Mouse (Mus musculus) CH12.LX (cell line): ENCODE measurements around the gene Adamts7. TPM values are rescaled to one million over a fixed set of nuclear protein-coding genes. Genes with fewer than 3 reads are reported as not detected.

Experiments used
- DNase-seq: peaks from one replicate; pipeline ENCODE4 v3.0.0-alpha.2; 2013; ENCODE audit errors: extremely low read depth
- H3K27ac ChIP-seq: 2 replicates; pipeline ENCODE4 v1.5.1; 2012; ENCODE audit warnings: low read depth, mild to moderate bottlenecking, control low read depth, moderate library complexity; ENCODE audit not compliant: insufficient read depth
- H3K27me3 ChIP-seq: replicated peaks from 2 replicates; pipeline ENCODE3; 2012; ENCODE audit warnings: inconsistent platforms
- H3K36me3 ChIP-seq, 2 experiments: replicated peaks in 1 of 2; 2 replicates each; pipeline versions ENCODE3 to v1.6.1; 2012; ENCODE audit warnings: inconsistent platforms in 1 of 2, low read length in 1 of 2, mild to moderate bottlenecking in 1 of 2, mixed read lengths in 1 of 2, moderate library complexity in 1 of 2; ENCODE audit not compliant: control insufficient read depth in 1 of 2, insufficient read depth in 1 of 2
- H3K4me1 ChIP-seq, 2 experiments: 2 replicates each; pipeline ENCODE4 v1.6.1; 2012; ENCODE audit warnings: inconsistent platforms in 1 of 2, moderate library complexity in 1 of 2; ENCODE audit not compliant: insufficient read depth in 2 of 2, control insufficient read depth in 1 of 2
- H3K4me2 ChIP-seq: 2 replicates; pipeline ENCODE4 v1.6.1; 2012; ENCODE audit warnings: low read depth, mild to moderate bottlenecking, control low read depth; ENCODE audit not compliant: poor library complexity, insufficient read depth, severe bottlenecking
- H3K4me3 ChIP-seq, 3 experiments: fragments of 150-350 bp in 1 of 3; sonication (generic) in 1 of 3; replicated peaks in 1 of 3; 2 replicates each; pipeline versions ENCODE3 to v1.5.1; 2011 to 2012; ENCODE audit warnings: low read depth in 2 of 3, low read length in 2 of 3, mild to moderate bottlenecking in 2 of 3, moderate library complexity in 2 of 3, control low read depth in 1 of 3, improper control_type of control experiment in 1 of 3, inconsistent platforms in 1 of 3, mixed read lengths in 1 of 3; ENCODE audit not compliant: poor library complexity in 1 of 3
- H3K79me2 ChIP-seq: replicated peaks from 2 replicates; pipeline ENCODE4 v1.6.1; 2012; ENCODE audit warnings: mild to moderate bottlenecking, moderate library complexity; ENCODE audit not compliant: control insufficient read depth, poor library complexity, insufficient read depth, severe bottlenecking; ENCODE audit errors: extremely low read depth
- H3K9ac ChIP-seq: 2 replicates; pipeline ENCODE4 v1.6.1; 2012; ENCODE audit warnings: low read depth, mild to moderate bottlenecking, control low read depth, moderate library complexity; ENCODE audit not compliant: insufficient read depth
- H3K9me3 ChIP-seq: replicated peaks from 2 replicates; pipeline ENCODE3; 2012; ENCODE audit warnings: low read length, inconsistent platforms, mixed read lengths
- CHD1 ChIP-seq: IDR thresholded peaks from 2 replicates; pipeline ENCODE4 v1.6.1; 2012; ENCODE audit warnings: low read depth, low read length, improper control_type of control experiment, inconsistent platforms
- CTCF ChIP-seq, 2 experiments: IDR thresholded peaks in 1 of 2; conservative IDR thresholded peaks in 1 of 2; 2 replicates each; pipeline ENCODE4 v1.5.1; 2011 to 2012; ENCODE audit warnings: low read depth in 2 of 2, low read length in 2 of 2, improper control_type of control experiment in 1 of 2, inconsistent platforms in 1 of 2, mild to moderate bottlenecking in 1 of 2, moderate library complexity in 1 of 2
- E2F4 ChIP-seq: IDR thresholded peaks from 2 replicates; pipeline ENCODE4 v1.6.1; 2011; ENCODE audit warnings: low read depth, low read length, improper control_type of control experiment; ENCODE audit not compliant: insufficient replicate concordance
- ELF1 ChIP-seq: IDR thresholded peaks from 2 replicates; pipeline ENCODE4 v1.6.1; 2014; ENCODE audit warnings: low read depth, mild to moderate bottlenecking, inconsistent platforms, low read length, improper control_type of control experiment
- HCFC1 ChIP-seq: IDR thresholded peaks from 2 replicates; pipeline ENCODE4 v1.6.1; 2012; ENCODE audit warnings: low read depth, mild to moderate bottlenecking, inconsistent platforms, low read length, improper control_type of control experiment
- JUN ChIP-seq: IDR thresholded peaks from 2 replicates; pipeline ENCODE4 v1.6.1; 2011; ENCODE audit warnings: low read depth, mild to moderate bottlenecking, low read length, improper control_type of control experiment, moderate library complexity; ENCODE audit not compliant: insufficient read depth
- KAT2A ChIP-seq: IDR thresholded peaks from 2 replicates; pipeline ENCODE4 v1.6.1; 2012; ENCODE audit warnings: low read length, improper control_type of control experiment, inconsistent platforms; ENCODE audit not compliant: insufficient replicate concordance
- MAFK ChIP-seq: IDR thresholded peaks from 2 replicates; pipeline ENCODE4 v1.6.1; 2011; ENCODE audit warnings: low read length, improper control_type of control experiment; ENCODE audit not compliant: insufficient replicate concordance
- MAX ChIP-seq: IDR thresholded peaks from 2 replicates; pipeline ENCODE4 v1.6.1; 2011; ENCODE audit warnings: low read length, improper control_type of control experiment
- MAZ ChIP-seq: IDR thresholded peaks from 2 replicates; pipeline ENCODE4 v1.6.1; 2012; ENCODE audit warnings: low read depth, mild to moderate bottlenecking, inconsistent platforms, low read length, improper control_type of control experiment, moderate library complexity
- MEF2A ChIP-seq: IDR thresholded peaks from 2 replicates; pipeline ENCODE4 v1.6.1; 2014; ENCODE audit warnings: low read depth, mild to moderate bottlenecking, inconsistent platforms, low read length, improper control_type of control experiment, borderline replicate concordance
- MXI1 ChIP-seq: IDR thresholded peaks from 2 replicates; pipeline ENCODE4 v1.6.1; 2011; ENCODE audit warnings: mild to moderate bottlenecking, low read depth, low read length, improper control_type of control experiment
- NELFE ChIP-seq: IDR thresholded peaks from 2 replicates; pipeline ENCODE4 v1.6.1; 2011; ENCODE audit warnings: low read depth, low read length, improper control_type of control experiment
- NRF1 ChIP-seq: IDR thresholded peaks from 2 replicates; pipeline ENCODE4 v1.6.1; 2014; ENCODE audit warnings: low read depth, mild to moderate bottlenecking, inconsistent platforms, low read length, improper control_type of control experiment, moderate library complexity
- POLR2A ChIP-seq: IDR thresholded peaks from 2 replicates; pipeline ENCODE4 v1.6.1; 2011; ENCODE audit warnings: low read depth, mild to moderate bottlenecking, improper control_type of control experiment, low read length
- POLR2AphosphoS2 ChIP-seq: IDR thresholded peaks from 2 replicates; pipeline ENCODE4 v1.6.1; 2011; ENCODE audit warnings: low read depth, low read length, improper control_type of control experiment
- RAD21 ChIP-seq: IDR thresholded peaks from 2 replicates; pipeline ENCODE4 v1.6.1; 2011; ENCODE audit warnings: low read depth, mild to moderate bottlenecking, low read length, improper control_type of control experiment, moderate library complexity
- RCOR1 ChIP-seq: conservative IDR thresholded peaks from 2 replicates; pipeline ENCODE4 v1.6.1; 2012; ENCODE audit warnings: low read depth, mild to moderate bottlenecking, inconsistent platforms, low read length, improper control_type of control experiment
- SMC3 ChIP-seq: IDR thresholded peaks from 2 replicates; pipeline ENCODE4 v1.6.1; 2011; ENCODE audit warnings: low read depth, low read length, improper control_type of control experiment
- TCF12 ChIP-seq: IDR thresholded peaks from 2 replicates; pipeline ENCODE4 v1.6.1; 2014; ENCODE audit warnings: low read depth, mild to moderate bottlenecking, inconsistent platforms, low read length, improper control_type of control experiment
- UBTF ChIP-seq: IDR thresholded peaks from 2 replicates; pipeline ENCODE4 v1.6.1; 2012; ENCODE audit warnings: low read depth, mild to moderate bottlenecking, inconsistent platforms, low read length, improper control_type of control experiment, moderate library complexity
- USF1 ChIP-seq: IDR thresholded peaks from 2 replicates; pipeline ENCODE4 v1.6.1; 2014; ENCODE audit warnings: low read depth, mild to moderate bottlenecking, inconsistent platforms, low read length, improper control_type of control experiment
- USF2 ChIP-seq: conservative IDR thresholded peaks from 2 replicates; pipeline ENCODE4 v1.6.1; 2011; ENCODE audit warnings: low read depth, low read length, improper control_type of control experiment
- ZKSCAN1 ChIP-seq: IDR thresholded peaks from 2 replicates; pipeline ENCODE4 v1.6.1; 2012; ENCODE audit warnings: low read depth, inconsistent platforms, low read length, improper control_type of control experiment, borderline replicate concordance
- ZMIZ1 ChIP-seq: IDR thresholded peaks from 2 replicates; pipeline ENCODE4 v1.6.1; 2012; ENCODE audit warnings: low read depth, mild to moderate bottlenecking, inconsistent platforms, low read length, improper control_type of control experiment
- dilution Hi-C: fragments of 300-500 bp; cut with MboI; formaldehyde crosslinking; loops from 2 replicates; pipeline ENCODE4 v1.14.3; 2020; ENCODE audit warnings: low sequenced_read_pairs; ENCODE audit not compliant: extremely low pct_unique_long_range_greater_than_20kb, extremely low pct_ligation_motif_present
- in situ Hi-C: fragments of 300-500 bp; cut with MboI; formaldehyde crosslinking; loops from 3 replicates; pipeline ENCODE4 v1.14.3; 2019; ENCODE audit warnings: low sequenced_read_pairs, low pct_ligation_motif_present, low pct_unique_long_range_greater_than_20kb, mixed read lengths
- polyA plus RNA-seq: library from polyadenylated mRNA; unstranded; fragments of >175 nt; gene quantifications from 2 replicates; pipeline ENCODE4 v1.2.1, GENCODE M21; 2012; ENCODE audit warnings: low read depth; ENCODE audit not compliant: insufficient read length
- total RNA-seq, 2 experiments: library from RNA; depleted of rRNA; stranded (reverse); fragments of 300-350 nt in 1 of 2; fragments of >200 nt in 1 of 2; gene quantifications; 2 replicates each; pipeline ENCODE4 v1.2.3; 2012 to 2014

Adamts7 gene
- total and polyA plus RNA-seq, 3 experiments, result 4.7 to 15.7 (median 9.2) TPM

DNA sequence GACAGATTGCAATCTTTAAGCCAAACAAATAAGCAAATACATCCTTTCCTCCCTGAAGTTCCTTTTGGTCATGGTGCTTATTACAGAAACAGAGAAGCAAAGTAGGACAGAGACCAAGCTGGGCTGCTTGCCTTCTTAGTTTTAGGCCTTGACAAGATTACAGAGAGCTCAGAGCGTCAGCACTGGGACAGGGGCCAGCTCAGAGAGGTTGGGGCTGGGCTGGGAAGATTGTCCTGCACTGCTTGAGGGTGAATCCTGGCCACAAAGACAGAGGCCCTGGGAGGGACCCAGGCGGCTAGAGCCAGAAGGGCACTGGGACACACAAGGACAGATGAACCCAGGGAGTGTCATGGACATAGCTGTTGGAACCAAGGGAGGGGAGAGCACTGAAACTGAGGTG is 17.1 kb upstream of the Adamts7 start:
- dilution Hi-C loops, result no loop called here
- no peaks in the 10 kb centered on the region for H3K27me3 ChIP-seq
- H3K4me2 ChIP-seq, result no peak overlapping the region
- no peaks in the 10 kb centered on the region for H3K9me3 ChIP-seq
- no peak overlapping the region for H3K9ac ChIP-seq
- peaks cover 2 to 5% of the 10 kb centered on the region in 2 experiments; a peak in 2 of 4 replicates for H3K4me1 ChIP-seq
- TF ChIP-seq RCOR1 (no peak), ZMIZ1 (no peak), TCF12 (no peak), KAT2A (no peak), NRF1 (no peak), HCFC1 (no peak), CTCF (conservative IDR thresholded peaks at IDR 0.05 in 1 of 2, IDR thresholded peaks at IDR 0.05 in 1 of 2; ENCODE audit: low read depth in 2 of 2, low read length in 2 of 2) (no peak), CHD1 (no peak), UBTF (no peak), POLR2AphosphoS2 (no peak), RAD21 (no peak), JUN (no peak)
- TF ChIP-seq, all 38 proteins: peak for 0
- no peaks in the 10 kb centered on the region for H3K79me2 ChIP-seq
- no peak overlapping the region for H3K4me3 ChIP-seq
- DNase-seq, result no peak
- in situ Hi-C loops, result no loop called here
- H3K36me3 ChIP-seq, result no peaks in the 10 kb centered on the region
- no peak overlapping the region for H3K27ac ChIP-seq

- in situ Hi-C loops, result no loop called here
- no peak overlapping the region for H3K9ac ChIP-seq
Observed at GRCm38 (mm10) chr9:90146869-90147268, 16.0 kb upstream of the Adamts7 start.

More at GRCm38 (mm10) chr9:90146869-90147268, 16.0 kb upstream of the Adamts7 start:
- H3K79me2 ChIP-seq, result no peaks in the 10 kb centered on the region
- H3K4me1 ChIP-seq, result peaks cover 0 to 5% of the 10 kb centered on the region in 2 experiments; a peak in 2 of 4 replicates
- no peaks in the 10 kb centered on the region for H3K27me3 ChIP-seq
- no peak for DNase-seq
- H3K9me3 ChIP-seq, result no peaks in the 10 kb centered on the region
- no peak for TF ChIP-seq ELF1
- TF ChIP-seq USF2, result no peak
- TF ChIP-seq MAX, result no peak
- TF ChIP-seq NRF1, result no peak
- TF ChIP-seq MEF2A, result no peak
- TF ChIP-seq E2F4, result no peak
- no peak for TF ChIP-seq ZKSCAN1
- TF ChIP-seq RAD21, result no peak
- no peak for TF ChIP-seq JUN
- no peak for TF ChIP-seq TCF12
- TF ChIP-seq SMC3, result no peak
- TF ChIP-seq CHD1, result no peak
- TF ChIP-seq NELFE, result no peak
- TF ChIP-seq MAZ, result no peak
- no peak for TF ChIP-seq MAFK
- no peak for TF ChIP-seq HCFC1
- TF ChIP-seq POLR2A, result no peak
- TF ChIP-seq USF1, result no peak
- TF ChIP-seq MXI1, result no peak
- no peak for TF ChIP-seq ZMIZ1
- dilution Hi-C loops, result no loop called here
- H3K27ac ChIP-seq, result no peak overlapping the region
- H3K4me2 ChIP-seq, result no peak overlapping the region
- no peaks in the 10 kb centered on the region for H3K36me3 ChIP-seq
- H3K4me3 ChIP-seq, result no peak overlapping the region
